Mouse (Mus musculus): Measurements from ENCODE around the gene Hmg20b. TPM values are rescaled to one million over a fixed set of nuclear protein-coding genes. Genes with fewer than 3 reads are reported as not detected.

Hmg20b gene
- polyA plus RNA-seq, 1 experiment = 80.2 TPM

- no peak for TF ChIP-seq USF1 (IDR thresholded peaks at IDR 0.05; ENCODE audit: low read depth)
- TF ChIP-seq POLR2AphosphoS2 (IDR thresholded peaks at IDR 0.05; ENCODE audit: insufficient read length, low read depth) = peak; percentile 14
- Histone ChIP-seq H3K27me3 (ENCODE audit: control insufficient read depth, insufficient read depth, insufficient read length) (no peaks in the 10 kb centered on the region), H3K79me2 (ENCODE audit: control insufficient read depth, insufficient read depth) (peaks cover 16% of the 10 kb centered on the region), H3K36me3 (ENCODE audit: control insufficient read depth, insufficient read depth) (peaks cover 17% of the 10 kb centered on the region), H3K4me2 (ENCODE audit: low read depth) (peak overlapping the region; percentile 88), H3K4me3 (peak overlapping the region; percentile 95), H3ac (ENCODE audit: control insufficient read depth, insufficient read length) (peak overlapping the region; percentile 55)
Observed at GRCm38 (mm10) chr10:81384605-81384982, 34.3 kb upstream of the Hmg20b start.

DNA sequence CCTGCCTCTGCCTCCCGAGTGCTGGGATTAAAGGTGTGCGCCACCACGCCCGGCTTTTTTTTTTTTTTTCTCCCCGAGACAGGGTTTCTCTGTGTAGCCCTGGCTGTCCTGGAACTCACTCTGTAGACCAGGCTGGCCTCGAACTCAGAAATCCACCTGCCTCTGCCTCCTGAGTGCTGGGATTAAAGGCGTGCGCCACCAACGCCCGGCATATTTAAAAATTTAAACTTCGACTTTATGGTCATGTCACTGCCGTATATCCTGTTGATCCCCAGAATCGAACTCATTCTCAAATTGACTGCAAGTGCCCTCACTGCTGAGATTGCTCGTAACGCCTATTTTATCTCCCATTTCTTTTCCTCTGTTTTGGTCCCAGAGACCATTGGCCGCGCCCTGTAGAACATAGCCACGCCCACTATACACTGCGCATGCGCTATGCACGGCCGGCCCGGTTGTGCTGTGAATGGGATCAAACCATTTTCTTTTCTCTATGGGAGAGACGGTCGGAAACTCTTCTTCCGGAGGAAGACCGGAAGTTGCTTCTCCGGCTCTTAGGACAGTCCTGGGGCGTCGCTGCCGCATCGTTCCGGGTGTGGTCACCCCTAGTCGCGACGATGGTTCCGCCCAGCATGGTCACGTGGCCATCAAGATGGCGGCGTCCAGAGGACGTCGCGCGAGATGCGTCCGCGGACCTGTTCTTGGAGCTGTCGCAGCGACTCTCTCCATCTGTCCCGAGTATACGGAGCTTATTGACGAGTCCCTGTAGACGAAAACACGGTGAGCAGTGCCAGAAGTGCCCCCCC is 33.7 kb upstream of the Hmg20b start, which contains the start of the genes Dohh and Gm48551:
Gene Dohh (plus strand): TSS at position 627 of the 803 bp plus-strand sequence.
Gene Gm48551 (plus strand): TSS at position 665 of the 803 bp plus-strand sequence.
- H3K27me3 ChIP-seq (ENCODE audit: control insufficient read depth, insufficient read depth, insufficient read length) = no peaks in the 10 kb centered on the region
- peak within 1 kb of the TSS; percentile 95 for H3K4me3 ChIP-seq
- peak within 1 kb of the TSS; percentile 88 for H3K4me2 ChIP-seq (ENCODE audit: low read depth)
- peaks cover 12% of the 10 kb centered on the region for H3K36me3 ChIP-seq (ENCODE audit: control insufficient read depth, insufficient read depth)
- peak within 1 kb of the TSS; percentile 55 for H3ac ChIP-seq (ENCODE audit: control insufficient read depth, insufficient read length)
- peak; percentile 87 for TF ChIP-seq POLR2A (IDR thresholded peaks at IDR 0.05; ENCODE audit: insufficient read length, low read depth)
- peak; percentile 99 for TF ChIP-seq USF1 (IDR thresholded peaks at IDR 0.05; ENCODE audit: low read depth)
- peak; percentile 47 for TF ChIP-seq POLR2AphosphoS2 (IDR thresholded peaks at IDR 0.05; ENCODE audit: insufficient read length, low read depth)
- TF ChIP-seq MYOD1 (IDR thresholded peaks at IDR 0.05; ENCODE audit: control insufficient read depth in 1 of 3, insufficient read length in 2 of 3, low read depth in 2 of 3) = no peak
- TF ChIP-seq REST (IDR thresholded peaks at IDR 0.05; ENCODE audit: insufficient read depth, insufficient read length) = peak; percentile 17
- no peak for TF ChIP-seq E2F4 (IDR thresholded peaks at IDR 0.05; ENCODE audit: insufficient read depth)
- no peak for TF ChIP-seq TCF12 (IDR thresholded peaks at IDR 0.05; ENCODE audit: insufficient read depth, poor library complexity, severe bottlenecking)
- no peak for TF ChIP-seq CEBPB (IDR thresholded peaks at IDR 0.05; ENCODE audit: insufficient read depth, poor library complexity, severe bottlenecking)
- TF ChIP-seq SRF (IDR thresholded peaks at IDR 0.05; ENCODE audit: control insufficient read depth, insufficient read length, low read depth) = peak; percentile 84
- TF ChIP-seq MYOG (IDR thresholded peaks at IDR 0.05; ENCODE audit: control insufficient read depth in 1 of 3, insufficient read depth in 1 of 3, insufficient read length in 2 of 3, low read depth in 2 of 3) = peak in 1 of 3 experiments; percentile 35
- TF ChIP-seq TCF3 (IDR thresholded peaks at IDR 0.05; ENCODE audit: insufficient read length, low read depth) = no peak
- H3K79me2 ChIP-seq (ENCODE audit: control insufficient read depth, insufficient read depth) = peaks cover 16% of the 10 kb centered on the region

DNA sequence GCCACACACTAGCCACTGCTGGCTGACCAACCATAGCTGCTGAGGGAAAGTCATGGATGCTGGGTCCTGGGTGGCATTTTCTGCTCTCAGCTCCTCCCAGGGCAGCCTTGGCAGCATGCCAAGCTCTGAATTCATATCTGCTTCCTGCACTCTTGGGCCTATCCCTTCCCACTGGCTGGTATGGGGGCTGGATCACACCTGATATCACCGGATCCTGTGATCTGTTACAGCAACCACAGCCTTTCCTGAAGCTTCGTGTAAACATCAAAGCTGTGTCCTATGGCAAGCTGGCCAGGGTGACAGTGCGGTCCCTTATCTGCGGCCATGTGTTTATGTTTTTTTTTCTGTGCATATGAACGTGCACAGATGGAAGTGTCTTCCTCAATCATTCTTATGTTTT is 31.8 kb upstream of the Hmg20b start:
- peaks cover 8% of the 10 kb centered on the region for H3K36me3 ChIP-seq (ENCODE audit: control insufficient read depth, insufficient read depth)
- no peaks in the 10 kb centered on the region for H3K27me3 ChIP-seq (ENCODE audit: control insufficient read depth, insufficient read depth, insufficient read length)
- H3K4me3 ChIP-seq = no peak overlapping the region
- no peak overlapping the region for H3K4me2 ChIP-seq (ENCODE audit: low read depth)
- TF ChIP-seq TCF3 (IDR thresholded peaks at IDR 0.05; ENCODE audit: insufficient read length, low read depth) (no peak), POLR2AphosphoS2 (IDR thresholded peaks at IDR 0.05; ENCODE audit: insufficient read length, low read depth) (no peak), TCF12 (IDR thresholded peaks at IDR 0.05; ENCODE audit: insufficient read depth, poor library complexity, severe bottlenecking) (no peak), MYOG (IDR thresholded peaks at IDR 0.05; ENCODE audit: control insufficient read depth in 1 of 3, insufficient read depth in 1 of 3, insufficient read length in 2 of 3, low read depth in 2 of 3) (no peak)
- peaks cover 26% of the 10 kb centered on the region for H3K79me2 ChIP-seq (ENCODE audit: control insufficient read depth, insufficient read depth)
- H3ac ChIP-seq (ENCODE audit: control insufficient read depth, insufficient read length) = no peak overlapping the region

DNA sequence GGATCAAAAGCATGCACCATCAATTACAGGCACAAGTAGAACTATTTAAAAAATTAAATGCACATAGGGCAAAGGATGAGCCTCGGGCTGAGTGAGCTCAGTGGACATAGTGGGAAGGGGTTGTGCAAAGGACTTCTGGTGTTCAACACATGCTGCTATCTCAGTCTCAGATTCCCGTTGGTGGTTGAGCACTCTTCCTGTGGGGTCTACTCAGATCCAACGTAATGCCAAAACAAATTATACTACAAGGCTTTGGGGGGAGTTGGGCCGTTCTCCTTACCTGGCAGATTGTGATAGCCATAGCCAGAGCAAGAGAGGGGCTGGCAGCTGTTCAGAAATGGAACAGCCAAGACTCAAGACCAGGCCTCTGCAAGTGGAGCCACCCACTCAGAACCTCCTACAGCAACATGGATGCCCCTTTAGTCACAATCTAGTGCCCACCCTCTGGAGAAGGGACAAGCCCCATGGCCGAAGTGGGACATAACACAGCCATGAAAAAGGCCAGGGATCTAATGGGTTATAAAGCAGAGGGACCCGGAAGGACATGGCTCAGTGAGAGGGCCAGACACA is 29.6 kb upstream of the Hmg20b start:
- Histone ChIP-seq H3ac (ENCODE audit: control insufficient read depth, insufficient read length) (no peak overlapping the region), H3K36me3 (ENCODE audit: control insufficient read depth, insufficient read depth) (no peaks in the 10 kb centered on the region), H3K4me2 (ENCODE audit: low read depth) (no peak overlapping the region), H3K27me3 (ENCODE audit: control insufficient read depth, insufficient read depth, insufficient read length) (no peaks in the 10 kb centered on the region), H3K79me2 (ENCODE audit: control insufficient read depth, insufficient read depth) (peaks cover 37% of the 10 kb centered on the region), H3K4me3 (no peak overlapping the region)
- TF ChIP-seq POLR2AphosphoS2 (IDR thresholded peaks at IDR 0.05; ENCODE audit: insufficient read length, low read depth) = no peak
- TF ChIP-seq REST (IDR thresholded peaks at IDR 0.05; ENCODE audit: insufficient read depth, insufficient read length) = no peak
- no peak for TF ChIP-seq CEBPB (IDR thresholded peaks at IDR 0.05; ENCODE audit: insufficient read depth, poor library complexity, severe bottlenecking)
- TF ChIP-seq TCF3 (IDR thresholded peaks at IDR 0.05; ENCODE audit: insufficient read length, low read depth) = no peak
- TF ChIP-seq POLR2A (IDR thresholded peaks at IDR 0.05; ENCODE audit: insufficient read length, low read depth) = no peak
- no peak for TF ChIP-seq USF1 (IDR thresholded peaks at IDR 0.05; ENCODE audit: low read depth)
- no peak for TF ChIP-seq MAX (IDR thresholded peaks at IDR 0.05; ENCODE audit: low read depth)
- TF ChIP-seq TCF12 (IDR thresholded peaks at IDR 0.05; ENCODE audit: insufficient read depth, poor library complexity, severe bottlenecking) = no peak
- TF ChIP-seq SRF (IDR thresholded peaks at IDR 0.05; ENCODE audit: control insufficient read depth, insufficient read length, low read depth) = no peak
- TF ChIP-seq MYOG (IDR thresholded peaks at IDR 0.05; ENCODE audit: control insufficient read depth in 1 of 3, insufficient read depth in 1 of 3, insufficient read length in 2 of 3, low read depth in 2 of 3) = no peak
- TF ChIP-seq MYOD1 (IDR thresholded peaks at IDR 0.05; ENCODE audit: control insufficient read depth in 1 of 3, insufficient read length in 2 of 3, low read depth in 2 of 3) = no peak
- no peak for TF ChIP-seq E2F4 (IDR thresholded peaks at IDR 0.05; ENCODE audit: insufficient read depth)

DNA sequence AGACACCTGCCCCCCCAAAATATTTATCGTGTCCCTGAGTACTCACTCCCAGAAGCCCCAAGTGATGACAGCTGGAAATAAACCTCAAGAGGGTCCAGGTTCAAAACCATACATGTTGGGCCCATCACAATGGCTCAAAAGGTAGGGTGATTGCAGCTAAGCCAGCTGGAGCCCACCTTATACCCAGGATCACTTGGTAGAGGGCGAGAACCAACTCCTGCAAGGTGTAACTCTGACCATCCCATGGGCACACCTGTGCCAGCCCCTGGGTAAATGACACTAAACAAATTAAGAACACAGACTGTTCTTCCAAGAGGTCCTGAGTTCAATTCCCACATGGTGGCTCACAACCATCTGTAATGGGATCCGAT is 28.9 kb upstream of the Hmg20b start:
- peak overlapping the region; percentile 62 for H3K4me2 ChIP-seq (ENCODE audit: low read depth)
- H3K36me3 ChIP-seq (ENCODE audit: control insufficient read depth, insufficient read depth) = no peaks in the 10 kb centered on the region
- H3K27me3 ChIP-seq (ENCODE audit: control insufficient read depth, insufficient read depth, insufficient read length) = no peaks in the 10 kb centered on the region
- H3K4me3 ChIP-seq = peak overlapping the region; percentile 88
- peaks cover 39% of the 10 kb centered on the region for H3K79me2 ChIP-seq (ENCODE audit: control insufficient read depth, insufficient read depth)
- no peak overlapping the region for H3ac ChIP-seq (ENCODE audit: control insufficient read depth, insufficient read length)
- TF ChIP-seq TCF3 (IDR thresholded peaks at IDR 0.05; ENCODE audit: insufficient read length, low read depth) = no peak
- no peak for TF ChIP-seq MAX (IDR thresholded peaks at IDR 0.05; ENCODE audit: low read depth)
- no peak for TF ChIP-seq SRF (IDR thresholded peaks at IDR 0.05; ENCODE audit: control insufficient read depth, insufficient read length, low read depth)
- TF ChIP-seq MYOG (IDR thresholded peaks at IDR 0.05; ENCODE audit: control insufficient read depth in 1 of 3, insufficient read depth in 1 of 3, insufficient read length in 2 of 3, low read depth in 2 of 3) = no peak
- no peak for TF ChIP-seq USF1 (IDR thresholded peaks at IDR 0.05; ENCODE audit: low read depth)
- TF ChIP-seq REST (IDR thresholded peaks at IDR 0.05; ENCODE audit: insufficient read depth, insufficient read length) = no peak
- no peak for TF ChIP-seq CEBPB (IDR thresholded peaks at IDR 0.05; ENCODE audit: insufficient read depth, poor library complexity, severe bottlenecking)
- no peak for TF ChIP-seq E2F4 (IDR thresholded peaks at IDR 0.05; ENCODE audit: insufficient read depth)
- no peak for TF ChIP-seq TCF12 (IDR thresholded peaks at IDR 0.05; ENCODE audit: insufficient read depth, poor library complexity, severe bottlenecking)
- no peak for TF ChIP-seq MYOD1 (IDR thresholded peaks at IDR 0.05; ENCODE audit: control insufficient read depth in 1 of 3, insufficient read length in 2 of 3, low read depth in 2 of 3)
- no peak for TF ChIP-seq POLR2A (IDR thresholded peaks at IDR 0.05; ENCODE audit: insufficient read length, low read depth)

Data from myocyte (in vitro differentiated cells).